Mouse (Mus musculus) kidney, postnatal 4 days (tissue): Measurements from ENCODE around the gene Magi2.
"Not testable (repeated sequence)": the region's sequence is repeated elsewhere in the genome, so short reads cannot be mapped to it uniquely, and the experiment has no call there.

Experiments
- DNase-seq, 2 experiments: peaks; one replicate each; pipeline ENCODE4 v3.0.0; 2021; ENCODE audit warnings: mixed read lengths in 2 of 2

Gene Magi2

DNA sequence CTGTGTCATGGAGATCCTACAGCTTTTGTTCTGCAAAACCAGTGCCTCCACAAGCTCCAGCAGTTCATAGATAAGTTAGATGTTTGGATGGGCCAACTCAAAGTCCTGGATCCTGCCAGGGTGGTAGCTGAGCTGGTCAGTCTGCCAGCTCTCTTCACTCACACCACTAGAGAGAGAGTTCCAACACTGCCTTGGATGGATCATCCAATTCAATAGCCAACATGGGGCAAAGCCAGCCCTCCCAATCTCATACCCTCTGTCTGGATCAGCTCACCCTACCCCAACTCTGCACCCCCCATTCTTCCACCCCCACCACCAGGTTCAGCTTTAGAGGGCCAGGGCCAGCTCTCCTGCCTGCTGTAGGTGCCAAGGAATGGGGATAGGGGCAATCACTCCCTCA lies 235.7 kb downstream of the Magi2 start:
- DNase-seq, result no peak

DNA sequence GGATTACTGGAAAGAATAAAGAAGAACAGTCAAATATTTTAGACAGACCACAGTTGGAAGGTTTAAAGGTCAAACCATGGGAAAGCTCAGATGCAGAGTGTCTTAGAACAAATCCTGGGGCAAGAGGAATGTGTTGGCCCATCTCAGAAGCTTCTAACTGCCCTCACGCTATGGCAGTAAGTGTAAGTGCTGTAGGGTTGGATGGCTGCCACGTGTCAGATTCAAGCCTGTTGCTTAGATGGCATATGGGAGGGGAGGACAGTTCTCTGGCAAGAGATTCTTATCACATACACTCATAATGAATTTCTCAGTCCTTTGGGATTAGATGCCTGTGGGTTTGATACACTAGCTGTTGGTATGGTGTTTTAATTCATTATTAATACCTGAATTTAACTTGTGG lies 238.5 kb downstream of the Magi2 start:
- peak; percentile 1 to 4 for DNase-seq

DNA sequence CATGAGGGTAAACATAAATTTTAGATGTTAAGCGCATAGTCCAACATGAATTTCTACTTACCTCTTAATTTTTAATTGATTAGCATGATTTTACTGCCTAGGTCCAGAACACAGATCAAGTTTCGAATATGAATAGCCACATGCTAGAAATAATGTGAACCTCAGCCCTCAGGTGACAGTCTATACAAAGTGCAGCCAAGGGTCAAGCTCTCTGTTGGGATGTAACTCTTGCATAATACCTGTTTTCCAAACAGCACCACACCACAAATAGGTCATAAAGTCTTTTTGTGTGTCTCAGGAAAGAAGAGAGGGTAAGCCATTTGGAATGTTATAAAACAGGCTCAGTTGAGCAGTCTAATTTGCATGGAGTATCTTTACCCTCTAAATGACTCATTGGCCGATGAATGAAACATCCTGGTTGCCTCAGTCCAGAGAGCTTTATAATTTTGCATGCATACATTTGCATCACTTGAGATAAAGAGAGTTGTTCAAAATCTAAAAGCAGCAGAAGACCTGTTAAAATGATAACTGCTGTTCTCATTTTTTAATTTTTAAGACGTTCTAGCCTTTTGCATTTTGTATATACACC lies 246.1 kb downstream of the Magi2 start:
- no peak for DNase-seq

DNA sequence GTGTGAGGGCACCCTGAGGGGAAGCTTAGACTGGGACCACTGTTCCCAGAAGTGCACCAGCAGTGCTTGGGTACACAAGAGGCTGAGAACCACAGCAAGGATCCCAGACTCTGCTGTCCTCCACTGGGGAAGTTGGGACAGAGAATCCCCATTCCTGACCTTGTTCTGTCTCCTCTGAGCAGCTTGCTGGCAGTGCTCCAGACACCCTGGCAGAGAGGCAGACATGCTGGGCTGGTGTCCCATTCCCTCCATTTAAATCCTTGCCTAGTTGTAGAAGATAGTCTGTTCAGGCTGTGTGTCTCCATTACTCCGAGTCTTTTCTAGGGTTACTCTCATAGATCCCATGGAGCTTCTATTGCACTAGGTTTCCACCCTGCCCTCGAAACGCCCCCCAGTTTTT lies 256.1 kb downstream of the Magi2 start:
- DNase-seq, result peak in 1 of 2 experiments; percentile 4

DNA sequence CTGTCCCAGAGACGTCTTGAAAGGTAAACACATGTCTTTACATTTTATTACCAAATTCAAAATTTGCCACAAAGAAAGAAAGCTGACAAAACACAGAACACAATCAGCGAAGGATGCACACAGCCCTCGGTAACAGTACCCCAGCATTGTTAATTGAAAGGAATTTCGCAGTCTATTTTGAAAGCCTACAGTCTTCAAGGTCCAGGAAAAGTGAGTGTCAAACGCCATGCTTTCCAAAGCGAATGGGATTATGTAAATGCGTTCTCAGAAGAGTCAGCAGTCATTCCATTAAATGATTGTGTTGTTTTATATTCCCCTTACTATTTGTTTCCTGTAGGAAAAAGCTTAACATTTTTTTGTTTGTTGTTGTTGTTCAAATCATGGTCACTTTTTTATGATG lies 261.1 kb downstream of the Magi2 start:
- DNase-seq, result no peak

DNA sequence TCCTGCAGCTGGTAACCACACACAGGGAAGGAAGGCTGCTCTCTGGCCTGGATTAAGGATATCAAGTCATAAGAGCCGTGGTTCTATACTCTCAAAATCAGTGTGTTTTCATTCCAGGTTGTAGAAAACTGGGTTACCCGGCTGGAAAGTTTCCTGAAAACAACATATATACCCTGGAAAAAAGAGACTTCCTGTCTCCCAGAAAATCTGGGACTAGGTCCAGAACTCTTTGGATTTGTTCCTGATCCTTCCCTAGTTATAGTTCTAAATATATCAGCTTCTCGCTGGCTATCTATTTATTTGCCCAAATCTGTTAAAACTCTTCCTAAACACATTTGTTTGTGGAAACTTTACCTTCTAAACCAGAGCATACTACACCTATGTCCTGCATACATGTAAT lies 274.2 kb downstream of the Magi2 start:
- DNase-seq, result no peak

DNA sequence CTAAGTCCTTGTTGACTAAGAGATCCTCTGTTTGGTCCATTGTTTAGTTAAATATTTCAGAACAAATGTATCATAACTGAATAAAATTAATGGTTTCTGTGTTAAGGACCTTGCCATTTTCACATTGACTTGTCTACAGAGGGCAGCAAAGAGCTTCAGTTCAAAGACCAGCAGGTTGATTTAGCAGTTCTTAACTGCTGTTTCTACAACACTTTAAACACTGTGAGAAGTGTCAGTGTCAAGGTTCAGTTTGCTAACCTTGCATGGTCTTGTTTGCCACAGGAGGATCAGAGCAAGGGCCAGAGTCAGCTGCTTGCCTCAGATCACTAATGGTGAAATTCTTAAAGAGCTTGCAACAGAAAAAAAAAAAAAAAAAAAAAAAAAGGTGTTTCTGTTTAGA lies 295.3 kb downstream of the Magi2 start:
- peak in 1 of 2 experiments; percentile 3 for DNase-seq

DNA sequence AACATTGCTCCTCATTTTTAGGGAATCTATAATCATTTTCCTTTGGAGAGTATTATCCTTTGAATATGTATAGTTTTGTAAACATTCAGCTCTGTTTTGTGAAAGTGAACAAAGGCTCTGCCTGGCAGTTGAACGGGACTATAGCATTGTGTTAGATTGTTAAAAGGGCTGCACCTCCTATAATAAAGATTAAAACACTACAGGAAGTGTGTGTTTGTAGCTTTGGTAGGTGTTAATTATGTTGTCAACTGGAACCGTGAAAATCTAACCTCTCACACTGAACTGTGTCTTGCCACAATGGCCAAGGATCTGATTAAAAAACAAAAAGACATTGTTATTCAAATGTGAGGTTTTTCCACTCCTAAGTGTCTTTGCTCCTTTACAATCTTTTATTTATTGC lies 312.5 kb downstream of the Magi2 start:
- no peak for DNase-seq

DNA sequence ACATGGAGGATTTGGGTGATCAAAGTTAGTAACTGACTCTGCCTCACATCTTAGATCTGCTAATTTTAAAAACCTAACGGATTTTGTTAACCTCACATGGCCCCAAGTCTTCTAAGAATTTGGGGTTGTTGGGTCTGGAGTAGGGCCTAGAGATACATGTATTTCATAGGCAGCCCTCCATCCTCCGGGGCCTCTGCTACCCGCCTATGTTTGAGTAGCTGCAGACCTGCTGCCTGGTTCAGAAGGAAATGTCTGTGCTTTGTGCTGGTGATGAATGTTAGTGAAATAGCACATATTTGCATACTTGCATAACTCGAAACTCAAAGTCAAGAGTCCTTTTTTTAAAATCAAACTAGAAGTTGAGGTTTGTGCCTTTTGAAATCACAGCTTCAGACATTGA lies 319.6 kb downstream of the Magi2 start:
- DNase-seq, result no peak

DNA sequence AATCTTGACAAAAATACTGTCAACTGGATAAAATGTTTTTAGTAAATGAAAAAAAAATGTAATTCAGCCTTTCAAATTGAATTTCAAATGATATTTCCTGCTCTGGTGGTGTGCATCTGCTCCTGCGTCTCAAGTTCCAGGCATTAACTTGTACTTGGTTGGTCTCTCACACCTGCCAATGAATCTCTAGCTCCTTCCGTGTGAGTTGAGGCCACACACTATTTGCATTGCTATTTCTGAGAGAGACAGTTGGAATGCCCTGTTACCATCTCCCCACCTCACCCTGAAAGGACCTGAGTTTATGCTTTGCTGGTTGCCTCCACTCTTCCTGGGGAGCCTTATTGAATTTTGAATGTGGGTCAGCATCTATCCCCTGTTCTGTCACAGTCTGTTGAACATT lies 320.1 kb downstream of the Magi2 start:
- DNase-seq, result no peak

DNA sequence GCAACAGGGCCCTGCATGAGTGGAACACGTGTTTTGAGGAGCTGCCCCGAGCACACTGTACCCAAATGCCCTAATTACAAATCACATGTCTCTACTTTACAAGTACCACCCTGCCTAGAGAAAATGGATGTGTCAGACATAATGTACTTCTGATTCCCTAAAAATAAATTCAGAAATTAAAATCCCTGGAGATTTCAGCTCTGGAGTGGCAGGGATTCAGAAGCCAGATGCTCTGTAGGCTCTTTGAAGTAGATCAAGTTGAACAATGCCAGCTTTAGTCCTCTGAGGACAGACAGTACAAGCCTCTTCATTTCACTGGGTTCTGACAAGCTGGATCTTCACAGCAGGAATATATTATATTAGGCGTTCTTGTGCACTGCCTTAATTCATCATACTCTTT lies 326.7 kb downstream of the Magi2 start:
- DNase-seq, result no peak

DNA sequence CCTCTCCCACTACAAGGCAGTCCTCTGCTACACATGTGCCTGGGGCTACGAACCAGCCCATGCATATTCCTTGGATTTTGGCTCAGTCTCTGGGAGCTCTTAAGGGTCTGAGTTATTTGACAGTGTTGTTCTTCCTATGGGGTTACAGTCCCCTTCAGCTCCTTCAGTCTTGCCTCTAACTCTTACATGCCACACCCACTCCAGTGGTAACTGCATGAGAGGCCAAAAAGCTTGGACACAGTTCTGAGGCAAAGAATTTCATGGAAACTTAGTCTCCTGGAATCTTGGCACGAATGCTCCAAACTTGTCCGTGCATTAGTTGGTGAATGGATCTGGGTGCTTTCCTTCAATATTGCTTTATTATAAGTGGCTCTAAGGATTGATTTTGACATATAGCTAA lies 338.8 kb downstream of the Magi2 start:
- no peak for DNase-seq

DNA sequence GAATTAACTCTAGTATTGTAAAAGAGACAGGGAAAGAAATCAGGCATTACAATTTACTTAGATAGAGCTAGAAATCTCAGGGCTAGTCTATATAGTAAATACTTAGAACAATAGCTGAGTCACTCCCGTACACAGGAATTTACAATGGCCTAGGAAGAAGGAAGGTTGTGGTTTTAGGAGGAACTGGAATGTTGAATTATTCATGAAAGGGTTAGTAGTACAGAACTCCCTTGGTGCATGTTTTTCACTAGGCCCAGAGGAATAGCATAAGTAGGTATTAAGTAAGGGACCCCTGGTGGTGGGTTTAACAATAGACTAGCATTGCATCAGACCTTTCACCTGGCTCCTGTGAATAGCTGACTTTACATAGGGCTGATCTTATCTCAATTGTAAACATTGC lies 339.3 kb downstream of the Magi2 start:
- DNase-seq, result not testable (repeated sequence)

DNA sequence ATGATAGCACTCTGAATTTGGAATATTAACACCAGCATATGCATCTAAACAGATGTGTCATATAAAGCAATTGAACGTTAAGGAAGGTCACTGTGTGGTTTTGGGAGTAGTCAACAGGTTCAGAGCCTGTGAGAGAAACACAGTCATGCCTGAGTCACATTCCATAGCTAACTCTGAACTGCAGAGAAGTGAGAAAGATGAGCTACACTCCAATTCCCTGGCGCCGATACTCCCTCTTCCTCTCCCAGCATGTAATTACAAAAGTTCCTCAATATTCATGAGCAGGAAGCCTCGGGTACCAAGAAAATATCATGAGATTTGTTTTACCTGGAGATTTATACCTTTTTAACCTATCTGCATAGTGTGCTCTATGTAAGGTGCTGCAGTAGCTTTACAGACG lies 380.9 kb downstream of the Magi2 start:
- no peak for DNase-seq

DNA sequence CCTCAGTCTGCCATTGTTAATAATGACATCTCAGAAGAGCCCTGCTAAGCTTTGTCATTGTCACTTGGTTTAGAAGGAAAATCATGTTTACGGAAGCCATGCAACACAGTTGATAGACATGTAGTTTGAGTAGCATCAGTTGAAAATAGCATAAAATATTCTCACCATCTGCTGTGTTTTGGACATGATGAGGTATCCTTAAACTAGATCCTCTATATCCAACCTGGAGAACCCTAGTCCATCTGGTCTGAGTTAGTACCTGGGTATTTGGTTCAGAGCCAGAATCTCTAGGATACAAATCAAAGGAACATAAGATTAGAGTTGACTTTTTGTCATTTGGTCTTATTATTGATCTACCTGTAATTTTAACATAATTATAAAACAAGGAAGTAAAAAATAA lies 385.0 kb downstream of the Magi2 start:
- DNase-seq, result no peak

DNA sequence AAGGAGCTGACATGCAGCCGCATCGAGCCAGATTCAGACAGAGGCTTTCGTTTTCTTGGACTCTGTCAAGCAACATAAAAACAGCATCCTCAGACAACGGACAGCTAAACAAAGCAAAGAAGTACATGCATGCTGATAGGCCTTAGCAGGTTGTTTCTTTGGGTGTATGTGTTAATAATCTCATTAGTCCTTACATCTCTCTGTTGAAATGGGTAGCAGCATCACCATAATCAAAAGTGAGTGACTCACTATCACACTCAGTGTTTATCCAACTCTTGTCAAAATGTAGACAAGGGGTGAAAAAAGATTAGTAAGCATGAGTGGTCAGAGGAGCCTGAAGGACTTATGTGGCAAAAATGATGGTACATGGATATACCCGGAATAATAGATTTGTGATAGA lies 394.8 kb downstream of the Magi2 start:
- no peak for DNase-seq

DNA sequence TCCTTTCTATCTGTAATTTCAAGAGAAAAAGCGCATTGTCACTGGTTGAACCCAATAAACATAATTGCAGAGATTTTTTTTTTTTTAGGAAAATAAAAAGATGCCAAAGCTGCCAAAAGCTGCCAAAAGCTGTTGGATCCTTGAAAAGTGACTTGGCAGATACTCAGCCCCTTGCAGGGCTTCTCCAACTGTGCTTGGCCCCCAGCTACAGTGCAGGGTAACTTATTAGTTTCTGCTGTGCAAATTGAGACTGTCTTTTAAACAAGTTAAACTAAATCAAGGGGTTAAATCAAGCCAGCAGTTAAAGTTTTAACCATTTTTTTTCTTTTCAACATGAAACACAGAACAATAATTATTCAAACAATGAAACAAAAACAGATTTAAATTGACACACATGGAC lies 407.1 kb downstream of the Magi2 start:
- DNase-seq, result no peak

DNA sequence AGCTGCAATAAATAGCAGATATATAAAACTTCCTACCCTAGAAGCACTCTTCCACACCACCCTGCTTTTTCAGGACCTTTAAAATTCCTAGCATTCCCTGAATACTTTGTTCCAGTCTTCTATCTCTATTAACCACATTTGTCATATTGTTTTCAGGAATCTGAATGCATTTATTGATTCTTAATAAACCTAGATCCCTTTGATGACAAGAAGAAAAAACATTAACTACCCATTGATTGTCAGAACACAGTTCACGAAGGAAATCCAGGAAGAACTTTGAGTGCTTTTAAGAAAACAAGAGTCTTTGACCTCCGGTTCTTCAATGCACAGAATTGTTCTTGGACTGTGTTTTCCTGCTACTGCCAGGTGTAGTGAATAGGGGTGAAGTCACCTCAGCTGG lies 411.0 kb downstream of the Magi2 start:
- DNase-seq, result no peak

DNA sequence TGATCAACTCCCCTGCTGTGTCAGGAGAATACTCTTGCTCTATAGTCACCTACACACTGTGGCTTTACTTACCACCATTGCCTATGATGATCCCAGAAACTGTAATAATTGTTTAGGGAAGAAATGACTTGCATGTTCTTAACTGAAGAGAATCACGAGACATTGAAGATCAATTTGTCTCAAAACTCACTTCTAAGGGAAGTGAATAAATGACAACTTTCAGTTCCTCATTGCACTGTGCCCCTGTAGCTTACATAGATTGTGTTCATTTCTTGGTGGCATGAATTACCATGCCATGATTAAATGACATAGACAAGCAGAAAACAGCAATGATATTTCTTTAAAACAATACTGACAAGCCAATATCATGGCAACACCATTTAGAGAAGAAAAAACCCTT lies 429.1 kb downstream of the Magi2 start:
- no peak for DNase-seq

DNA sequence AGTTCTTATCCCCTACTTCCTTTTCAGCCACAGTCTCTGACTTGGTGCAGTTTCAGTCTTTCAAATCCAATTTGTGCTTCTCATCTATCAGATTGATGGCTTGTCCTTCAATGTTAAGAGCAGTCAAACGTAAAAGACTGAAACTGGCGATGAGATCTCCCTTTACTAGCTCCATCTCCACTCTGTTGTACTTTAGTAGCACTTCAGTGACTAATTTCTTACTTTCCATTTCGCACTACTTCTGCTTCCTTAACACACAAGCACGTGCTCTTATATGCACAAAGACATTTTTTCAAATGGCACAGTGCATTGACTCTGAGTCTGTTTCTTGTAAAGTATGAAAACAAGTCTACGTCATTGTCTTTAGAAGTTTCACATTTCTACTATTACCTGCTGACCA lies 439.6 kb downstream of the Magi2 start:
- DNase-seq, result no peak

DNA sequence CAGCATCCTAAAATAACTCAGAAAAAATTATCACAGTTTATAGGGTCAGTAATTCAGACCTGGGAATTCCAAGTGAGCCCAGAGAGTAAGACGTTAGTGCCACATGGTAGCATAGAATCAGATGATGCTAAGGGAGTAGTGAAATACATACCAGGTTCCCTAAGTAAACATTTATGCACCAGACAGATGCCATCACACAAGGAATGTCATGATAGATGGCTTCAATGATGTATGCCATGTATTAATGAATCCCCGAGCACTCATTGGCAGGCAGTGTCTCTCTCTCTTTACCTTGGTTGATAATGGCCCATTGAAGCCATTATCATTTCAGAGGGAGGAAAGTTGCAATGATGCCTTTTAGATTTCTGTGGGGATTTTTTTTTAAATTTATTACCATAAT lies 490.5 kb downstream of the Magi2 start:
- no peak for DNase-seq

DNA sequence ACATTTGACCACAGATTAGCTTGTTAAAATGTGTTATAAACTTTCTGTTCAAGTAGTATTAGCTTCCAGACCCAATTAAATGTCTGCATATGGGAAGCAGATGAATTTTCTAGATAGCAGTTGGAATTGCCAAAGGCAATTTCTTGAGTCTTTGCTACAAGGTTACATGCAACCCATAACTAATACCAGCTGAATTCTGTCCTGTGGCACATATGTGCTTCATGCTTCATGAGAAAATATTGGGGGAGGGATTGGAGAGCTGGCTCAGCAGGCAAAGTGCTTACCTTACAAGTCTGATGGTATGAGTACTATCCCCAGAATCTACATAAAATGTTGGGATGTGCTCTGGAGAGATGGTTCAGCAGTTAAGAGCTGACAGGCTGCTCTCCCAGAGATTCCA lies 499.4 kb downstream of the Magi2 start:
- DNase-seq, result no peak

DNA sequence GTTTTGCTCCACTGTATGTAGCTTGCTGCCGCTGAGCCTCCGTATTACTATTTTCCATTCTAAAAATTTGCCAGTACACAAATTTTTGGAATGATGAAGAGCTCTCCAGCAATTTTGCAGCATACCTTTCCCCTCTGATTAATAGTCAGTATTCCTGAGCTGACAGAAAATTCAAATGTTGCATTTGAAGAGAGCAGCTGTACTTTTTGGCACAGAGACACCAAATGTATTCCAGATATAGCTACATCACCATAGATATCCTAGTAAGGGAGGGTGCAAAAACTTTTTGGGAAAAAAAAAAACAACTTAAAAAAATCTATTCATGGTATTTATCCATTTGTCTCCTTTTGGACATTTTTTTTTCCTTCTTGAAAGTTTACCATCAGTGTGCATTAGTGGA lies 518.5 kb downstream of the Magi2 start:
- no peak for DNase-seq

DNA sequence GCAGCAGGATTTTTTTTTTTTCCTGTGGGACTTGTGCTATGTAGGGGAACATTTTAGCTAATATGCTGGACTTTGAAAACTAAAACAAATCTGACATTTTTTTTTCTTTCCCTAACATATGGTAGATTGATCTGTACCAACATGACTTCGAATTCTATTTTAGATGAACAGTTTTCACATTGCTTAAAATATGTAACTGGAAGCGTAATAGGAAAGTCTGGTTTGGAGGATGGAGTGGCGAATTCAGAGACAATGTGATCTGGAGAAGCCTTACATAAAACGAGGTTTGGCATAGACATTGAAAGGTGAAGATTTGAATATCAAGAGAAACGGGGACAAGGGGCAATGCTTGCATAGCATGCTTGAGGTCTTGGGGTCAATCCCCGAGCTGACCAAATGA lies 519.1 kb downstream of the Magi2 start:
- no peak for DNase-seq

DNA sequence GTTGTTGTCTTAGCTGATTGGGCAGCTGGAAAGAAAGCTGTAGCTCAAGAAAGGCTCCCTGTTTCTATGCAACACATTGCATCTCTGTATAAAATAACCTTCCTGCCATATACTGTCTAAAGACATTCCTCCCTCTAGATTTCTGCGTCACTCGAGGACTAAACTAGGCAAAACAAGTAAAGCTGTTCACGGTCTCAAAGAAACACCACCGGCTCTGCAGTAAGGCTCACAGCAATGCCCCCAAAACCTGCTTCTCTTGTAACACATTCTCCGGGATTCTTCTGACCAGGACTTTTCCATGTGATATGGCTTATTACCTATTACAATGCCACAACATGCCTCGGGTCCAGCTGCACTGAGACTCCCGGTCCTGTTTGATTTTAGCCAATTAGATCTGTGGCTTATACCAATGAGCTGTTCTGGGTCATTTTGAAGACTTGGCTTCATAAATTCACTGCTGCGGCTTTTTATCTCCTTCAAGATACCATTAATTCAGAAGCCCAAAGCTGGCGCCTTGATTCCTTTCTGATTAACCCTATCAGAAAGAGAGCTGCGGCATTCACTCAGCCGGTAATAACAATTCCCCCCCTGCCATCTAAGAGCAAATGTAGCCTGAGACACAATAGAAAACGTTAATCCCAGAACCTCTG lies 520.2 kb downstream of the Magi2 start:
- DNase-seq, result no peak
